Mouse (Mus musculus) intestine, embryonic 15.5 days (tissue): ENCODE measurements around the gene Ribc1. TPM values are rescaled to one million over a fixed set of nuclear protein-coding genes. Genes with fewer than 3 reads are reported as not detected.

Source experiments
- ATAC-seq: fragments of 200-750 bp; cut with Nextera tagmentation; 2 replicates; pipeline ENCODE4 v1.8.0; 2017; ENCODE audit warnings: moderate TSS enrichment, moderate library complexity
- H3K27ac ChIP-seq: fragments of 300-500 bp; sonication (generic); 2 replicates; pipeline ENCODE4 v1.5.1; 2015; ENCODE audit warnings: mild to moderate bottlenecking, inconsistent platforms
- H3K27me3 ChIP-seq: fragments of 300-500 bp; sonication (generic); replicated peaks from 2 replicates; pipeline ENCODE4 v1.6.1; 2015; ENCODE audit warnings: inconsistent platforms
- H3K36me3 ChIP-seq: fragments of 300-500 bp; sonication (generic); 2 replicates; pipeline ENCODE4 v1.6.1; 2015; ENCODE audit warnings: inconsistent platforms
- H3K4me1 ChIP-seq: fragments of 300-500 bp; sonication (generic); replicated peaks from 2 replicates; pipeline ENCODE4 v1.6.1; 2015; ENCODE audit warnings: inconsistent platforms
- H3K4me2 ChIP-seq: fragments of 300-500 bp; sonication (generic); replicated peaks from 2 replicates; pipeline ENCODE4 v1.6.1; 2015; ENCODE audit warnings: mild to moderate bottlenecking, inconsistent platforms
- H3K4me3 ChIP-seq: fragments of 300-500 bp; sonication (generic); replicated peaks from 2 replicates; pipeline ENCODE4 v1.5.1; 2015; ENCODE audit warnings: inconsistent platforms
- H3K9ac ChIP-seq: fragments of 300-500 bp; sonication (generic); 2 replicates; pipeline ENCODE4 v1.6.1; 2015; ENCODE audit warnings: inconsistent platforms
- H3K9me3 ChIP-seq: fragments of 300-500 bp; sonication (generic); 2 replicates; pipeline ENCODE4 v1.6.1; 2016; ENCODE audit warnings: inconsistent platforms
- WGBS: fragments of 180-500 bp; shearing (Covaris S2); methylation state at CpG from one replicate; pipeline ENCODE4 v1.1.7; 2015; 5-methylcytosine and 5-hydroxymethylcytosine counted together
- polyA plus RNA-seq: library from polyadenylated mRNA; unstranded; fragments of >200 nt; fragmentation: Nextera tagmentation; extraction: Ambion mirVana; gene quantifications from 2 replicates; pipeline ENCODE4 v1.2.1, GENCODE M21; 2015

The Ribc1 gene
- polyA plus RNA-seq, 1 experiment from 2014 or later: 3.4 TPM

DNA sequence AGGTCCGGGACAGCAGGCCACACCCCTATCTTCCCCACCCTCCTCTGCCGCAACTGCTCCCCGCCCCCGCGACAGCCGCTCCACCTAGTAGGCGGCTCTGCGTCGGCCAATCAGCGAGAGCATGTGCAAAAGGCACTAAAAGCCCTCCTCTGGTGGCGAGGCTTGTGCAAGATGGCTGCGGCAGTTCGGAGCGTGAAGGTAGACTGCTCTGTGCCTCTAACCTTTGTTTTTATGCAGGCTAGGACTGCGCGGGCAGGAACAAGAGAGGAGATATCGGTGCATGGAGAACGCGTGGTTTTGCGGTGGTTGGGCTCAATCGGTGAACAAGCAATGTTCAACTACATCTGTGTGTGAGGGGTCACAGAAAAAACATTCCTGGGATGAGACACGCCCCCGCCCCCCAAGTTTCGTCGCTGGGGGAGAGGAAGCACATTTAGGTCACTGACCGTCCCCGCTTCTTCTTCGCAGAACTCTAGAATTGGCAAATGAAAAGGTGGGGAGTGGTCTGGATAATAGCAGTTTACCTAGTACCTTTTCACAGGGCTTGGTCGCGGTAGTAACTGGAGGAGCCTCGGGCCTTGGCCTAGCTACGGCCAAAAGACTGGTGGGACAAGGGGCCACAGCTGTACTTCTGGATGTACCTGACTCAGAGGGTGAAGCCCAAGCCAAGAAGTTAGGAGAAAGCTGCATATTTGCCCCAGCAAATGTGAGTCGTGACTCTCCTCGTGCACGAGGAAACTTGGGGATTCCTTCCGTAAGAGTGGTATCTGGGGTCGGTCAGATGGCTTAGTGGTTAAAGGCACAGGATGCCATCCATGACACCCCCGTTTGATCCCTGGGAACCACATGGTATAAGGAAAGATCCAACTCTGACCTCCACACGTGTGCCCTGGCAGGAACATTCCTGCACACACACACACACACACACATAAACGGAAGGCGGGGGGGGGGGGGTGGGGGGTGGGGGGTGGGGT is 14.1 kb downstream of the Ribc1 start, which contains the start of gene Hsd17b10:
Gene Hsd17b10, plus strand, starts transcription at position 109 of the 974 bp plus-strand sequence.
- Histone ChIP-seq H3K9me3 (no peaks in the 10 kb centered on the region), H3K27me3 (peaks cover 15% of the 10 kb centered on the region; the same call in 1 of the 2 replicates), H3K36me3 (no peaks in the 10 kb centered on the region), H3K27ac (peak within 1 kb of the TSS; percentile 44; the same call in 1 of the 2 replicates), H3K9ac (peak within 1 kb of the TSS; percentile 47), H3K4me3 (peak within 1 kb of the TSS; percentile 44), H3K4me2 (peak within 1 kb of the TSS; percentile 63), H3K4me1 (no peaks in the 10 kb centered on the region)
- peak; percentile 99 for ATAC-seq
- whole genome bisulfite sequencing: 21% methylated on average over 38 of the region's 41 CpGs

GRCm38 (mm10) chrX:152001182-152001684 is 14.9 kb downstream of the Ribc1 start:
- no peaks in the 10 kb centered on the region for H3K36me3 ChIP-seq
- H3K4me2 ChIP-seq: peak overlapping the region; percentile 63
- WGBS: 40% methylated on average over 9 of the region's 9 CpGs
- H3K27ac ChIP-seq: no peak overlapping the region
- H3K27me3 ChIP-seq: peaks cover 15% of the 10 kb centered on the region; the same call in 1 of the 2 replicates
- peak overlapping the region; percentile 44 for H3K4me3 ChIP-seq
- H3K9me3 ChIP-seq: no peaks in the 10 kb centered on the region
- H3K4me1 ChIP-seq: no peaks in the 10 kb centered on the region
- peak; percentile 24; the same call in 1 of the 2 replicates for ATAC-seq
- H3K9ac ChIP-seq: no peak overlapping the region

- Histone ChIP-seq H3K27ac (no peak overlapping the region), H3K9me3 (no peaks in the 10 kb centered on the region), H3K4me2 (no peak overlapping the region), H3K36me3 (no peaks in the 10 kb centered on the region), H3K27me3 (peaks cover 12% of the 10 kb centered on the region; the same call in 1 of the 2 replicates), H3K9ac (no peak overlapping the region), H3K4me1 (no peaks in the 10 kb centered on the region), H3K4me3 (no peak overlapping the region)
- ATAC-seq: no peak
- WGBS: 69% methylated on average over 4 of the region's 4 CpGs
Observed at GRCm38 (mm10) chrX:151999006-151999710, 16.9 kb downstream of the Ribc1 start.

Other genes starting within 250 kb of the Ribc1 start
- 40.5 and 43.8 TPM in 2 replicates for gene Huwe1, start 215.5 kb downstream of the Ribc1 start, polyA plus RNA-seq
- gene Hsd17b10, start 14.4 kb downstream of the Ribc1 start, polyA plus RNA-seq: 198 and 211 TPM in 2 replicates
- 89.3 and 92.5 TPM in 2 replicates for gene Smc1a, start 133 bp upstream of the Ribc1 start, polyA plus RNA-seq
- 2.7 and 3.3 TPM in 2 replicates for gene Iqsec2, start 128.0 kb upstream of the Ribc1 start, polyA plus RNA-seq
- 33.2 and 37.1 TPM in 2 replicates for gene Kdm5c, start 216.7 kb upstream of the Ribc1 start, polyA plus RNA-seq